Mouse (Mus musculus) forebrain, embryonic 16.5 days (tissue): ENCODE data around the gene Gsta2. TPM values are rescaled to one million over a fixed set of nuclear protein-coding genes. Genes with fewer than 3 reads are reported as not detected.

Source experiments
- ATAC-seq: fragments of 200-750 bp; cut with Nextera tagmentation; 2 replicates; pipeline ENCODE4 v1.8.0; 2017; ENCODE audit warnings: mild to moderate bottlenecking, moderate library complexity
- H3K27ac ChIP-seq: fragments of 300-500 bp; sonication (generic); 2 replicates; pipeline ENCODE4 v1.5.1; 2014; ENCODE audit warnings: low read length, control low read depth
- H3K27me3 ChIP-seq: fragments of 300-500 bp; sonication (generic); replicated peaks from 2 replicates; pipeline ENCODE4 v1.6.1; 2014; ENCODE audit warnings: low read length; ENCODE audit not compliant: control insufficient read depth, insufficient read depth
- H3K36me3 ChIP-seq: fragments of 300-500 bp; sonication (generic); 2 replicates; pipeline ENCODE4 v1.6.1; 2014; ENCODE audit not compliant: control insufficient read depth, insufficient read depth
- H3K4me1 ChIP-seq: fragments of 300-500 bp; sonication (generic); replicated peaks from 2 replicates; pipeline ENCODE4 v1.6.1; 2014; ENCODE audit warnings: low read length; ENCODE audit not compliant: control insufficient read depth, insufficient read depth
- H3K4me2 ChIP-seq: fragments of 300-500 bp; sonication (generic); 2 replicates; pipeline ENCODE4 v1.6.1; 2014; ENCODE audit warnings: mild to moderate bottlenecking, low read length, control low read depth
- H3K4me3 ChIP-seq: fragments of 300-500 bp; sonication (generic); replicated peaks from 2 replicates; pipeline ENCODE4 v1.5.1; 2014; ENCODE audit warnings: mild to moderate bottlenecking, low read length, control low read depth
- H3K9ac ChIP-seq: fragments of 300-500 bp; sonication (generic); replicated peaks from 2 replicates; pipeline ENCODE4 v1.6.1; 2014; ENCODE audit warnings: low read depth, low read length, control low read depth
- H3K9me3 ChIP-seq: fragments of 300-500 bp; sonication (generic); 2 replicates; pipeline ENCODE4 v1.6.1; 2016; ENCODE audit warnings: low read length; ENCODE audit not compliant: control insufficient read depth
- WGBS: fragments of 180-500 bp; shearing (Covaris S2); extraction: QIAGEN DNeasy Blood & Tissue Kit; methylation state at CpG from one replicate; pipeline ENCODE4 v1.1.7; 2014; 5-methylcytosine and 5-hydroxymethylcytosine counted together
- polyA plus RNA-seq: library from polyadenylated mRNA; unstranded; fragments of >200 nt; fragmentation: Nextera tagmentation; extraction: Ambion mirVana; gene quantifications from 2 replicates; pipeline ENCODE4 v1.2.1, GENCODE M21; 2015

The Gsta2 gene
- polyA plus RNA-seq, 1 experiment from 2014 or later = not detected

- Histone ChIP-seq H3K9me3 (no peaks in the 10 kb centered on the region), H3K27me3 (no peaks in the 10 kb centered on the region), H3K4me1 (no peaks in the 10 kb centered on the region), H3K36me3 (no peaks in the 10 kb centered on the region), H3K27ac (no peak overlapping the region), H3K4me3 (no peak overlapping the region), H3K4me2 (no peak overlapping the region), H3K9ac (no peak overlapping the region)
- WGBS = 92% methylated on average over 7 of the region's 7 CpGs
- ATAC-seq = no peak
Measured at GRCm38 (mm10) chr9:78386947-78387346, 31.4 kb upstream of the Gsta2 start.

GRCm38 (mm10) chr9:78385893-78386292 is 30.3 kb upstream of the Gsta2 start:
- Histone ChIP-seq H3K9ac (no peak overlapping the region), H3K27ac (no peak overlapping the region), H3K4me1 (no peaks in the 10 kb centered on the region), H3K9me3 (no peaks in the 10 kb centered on the region), H3K4me3 (no peak overlapping the region), H3K27me3 (no peaks in the 10 kb centered on the region), H3K36me3 (no peaks in the 10 kb centered on the region), H3K4me2 (no peak overlapping the region)
- no peak for ATAC-seq
- 45% methylated on average over 3 of the region's 3 CpGs for whole genome bisulfite sequencing

GRCm38 (mm10) chr9:78378113-78378785 is 22.7 kb upstream of the Gsta2 start, which contains the start of gene Ooep:
Gene Ooep, minus strand, starts transcription at chr9:78378725.
- peak; percentile 97 for ATAC-seq
- WGBS = under 1% methylated on average over 18 of the region's 23 CpGs
- Histone ChIP-seq H3K4me1 (peaks cover 14% of the 10 kb centered on the region), H3K27ac (no peak within 1 kb of the TSS), H3K9me3 (no peaks in the 10 kb centered on the region), H3K36me3 (no peaks in the 10 kb centered on the region), H3K27me3 (no peaks in the 10 kb centered on the region), H3K9ac (peak within 1 kb of the TSS; percentile 58), H3K4me2 (peak within 1 kb of the TSS; percentile 80), H3K4me3 (peak within 1 kb of the TSS; percentile 42)

DNA sequence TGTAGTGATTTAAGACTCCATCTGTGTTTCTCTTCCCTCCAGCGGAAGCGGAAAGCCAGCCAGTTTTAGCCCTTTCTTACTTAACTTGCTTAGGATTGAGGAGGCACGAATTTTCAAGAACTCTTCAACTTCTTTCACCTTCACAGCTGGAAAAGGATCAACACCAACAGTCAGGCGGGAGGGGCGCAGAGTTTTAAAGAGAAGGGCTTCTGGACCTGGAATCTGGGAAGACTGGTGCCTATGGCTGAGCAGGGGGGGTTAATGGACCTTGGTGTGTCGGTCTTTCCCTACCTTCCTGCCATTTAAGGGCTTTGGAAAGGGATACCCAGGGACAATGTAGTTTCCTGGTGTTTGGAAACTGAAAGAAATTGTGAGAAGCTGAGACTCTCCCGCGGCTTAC is 22.0 kb upstream of the Gsta2 start:
- Histone ChIP-seq H3K4me1 (peaks cover 14% of the 10 kb centered on the region), H3K27me3 (no peaks in the 10 kb centered on the region), H3K9ac (peak overlapping the region; percentile 58), H3K4me3 (peak overlapping the region; percentile 42), H3K27ac (no peak overlapping the region), H3K36me3 (no peaks in the 10 kb centered on the region), H3K9me3 (no peaks in the 10 kb centered on the region), H3K4me2 (peak overlapping the region; percentile 80)
- ATAC-seq = no peak
- 18% methylated on average over 8 of the region's 8 CpGs for WGBS

DNA sequence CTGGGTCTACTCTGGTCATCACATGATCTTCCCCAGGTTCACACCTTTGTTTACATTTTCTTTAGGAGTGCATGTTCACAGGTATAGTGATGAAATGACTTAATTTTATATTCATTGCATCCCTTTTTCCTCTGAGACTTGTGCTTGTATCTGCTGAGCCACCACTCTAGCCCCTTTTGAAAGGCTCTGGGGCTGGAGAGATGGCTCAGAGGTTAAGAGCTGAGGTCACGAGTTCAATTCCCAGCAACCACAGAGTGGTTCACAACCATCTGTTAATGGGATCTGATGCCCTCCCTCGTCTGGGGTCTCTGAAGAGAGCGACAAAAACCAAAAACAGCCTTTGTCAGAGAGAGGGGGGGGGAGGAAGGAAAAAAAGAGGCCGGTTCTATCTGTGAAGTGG is 19.9 kb upstream of the Gsta2 start:
- no peaks in the 10 kb centered on the region for H3K9me3 ChIP-seq
- no peak for ATAC-seq
- H3K27me3 ChIP-seq = no peaks in the 10 kb centered on the region
- no peak overlapping the region for H3K4me2 ChIP-seq
- H3K4me3 ChIP-seq = no peak overlapping the region
- 86% methylated on average over 4 of the region's 4 CpGs for WGBS
- H3K9ac ChIP-seq = no peak overlapping the region
- no peaks in the 10 kb centered on the region for H3K36me3 ChIP-seq
- peaks cover 14% of the 10 kb centered on the region for H3K4me1 ChIP-seq
- no peak overlapping the region for H3K27ac ChIP-seq

GRCm38 (mm10) chr9:78374885-78375389 is 19.3 kb upstream of the Gsta2 start:
- no peak overlapping the region for H3K9ac ChIP-seq
- 76% methylated on average over 1 of the region's 1 CpGs for WGBS
- H3K4me3 ChIP-seq = no peak overlapping the region
- no peak overlapping the region for H3K27ac ChIP-seq
- H3K9me3 ChIP-seq = no peaks in the 10 kb centered on the region
- no peak overlapping the region for H3K4me2 ChIP-seq
- no peaks in the 10 kb centered on the region for H3K36me3 ChIP-seq
- ATAC-seq = no peak
- H3K27me3 ChIP-seq = no peaks in the 10 kb centered on the region
- H3K4me1 ChIP-seq = peaks cover 14% of the 10 kb centered on the region

DNA sequence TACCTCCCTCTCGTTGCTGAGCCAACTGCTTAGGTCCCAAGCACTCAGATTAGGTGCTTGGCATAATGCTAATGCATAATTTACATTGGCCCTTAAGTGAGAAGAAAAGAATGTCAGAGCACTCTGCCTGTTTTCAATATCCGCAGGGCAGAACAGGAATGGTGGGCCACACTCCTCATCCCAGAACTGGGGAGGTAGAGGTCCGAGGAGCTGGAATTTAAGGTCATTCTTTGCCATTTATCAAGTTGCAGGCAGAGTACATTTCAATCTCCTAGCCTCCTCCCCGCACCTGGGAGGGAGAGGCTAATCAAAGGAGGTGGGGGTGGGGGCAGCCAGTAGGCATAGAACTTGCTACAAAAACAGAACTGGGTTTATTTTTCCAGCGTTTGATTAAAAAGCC is 18.8 kb upstream of the Gsta2 start:
- ATAC-seq = no peak
- Histone ChIP-seq H3K9me3 (no peaks in the 10 kb centered on the region), H3K27me3 (no peaks in the 10 kb centered on the region), H3K4me2 (no peak overlapping the region), H3K27ac (no peak overlapping the region), H3K4me1 (peaks cover 14% of the 10 kb centered on the region), H3K4me3 (no peak overlapping the region), H3K36me3 (no peaks in the 10 kb centered on the region), H3K9ac (no peak overlapping the region)
- 64% methylated on average over 5 of the region's 5 CpGs for WGBS

GRCm38 (mm10) chr9:78372827-78373504 is 17.4 kb upstream of the Gsta2 start:
- Histone ChIP-seq H3K36me3 (no peaks in the 10 kb centered on the region), H3K4me1 (peaks cover 6% of the 10 kb centered on the region), H3K4me3 (no peak overlapping the region), H3K4me2 (no peak overlapping the region), H3K9ac (no peak overlapping the region), H3K27me3 (no peaks in the 10 kb centered on the region), H3K9me3 (no peaks in the 10 kb centered on the region), H3K27ac (no peak overlapping the region)
- ATAC-seq = no peak
- 86% methylated on average over 10 of the region's 10 CpGs for WGBS

DNA sequence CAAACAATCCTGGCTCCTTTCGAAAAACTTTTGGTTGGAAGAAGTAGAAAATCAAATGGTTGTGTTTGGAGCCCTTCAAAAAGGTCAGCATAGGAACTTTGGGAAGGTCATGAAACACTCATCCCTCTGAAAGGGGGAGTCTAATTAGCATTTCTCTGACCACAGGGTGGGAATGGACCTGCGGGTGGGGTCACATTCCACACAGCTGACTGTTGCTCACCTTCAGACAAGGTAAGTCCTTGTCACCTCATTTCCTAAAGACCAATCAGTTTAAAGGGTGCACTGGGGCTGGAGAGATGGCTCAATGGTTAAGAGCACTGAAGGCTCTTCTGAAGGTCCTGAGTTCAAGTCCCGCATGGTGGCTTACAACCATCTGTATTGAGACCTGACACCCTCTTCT is 15.9 kb upstream of the Gsta2 start:
- no peaks in the 10 kb centered on the region for H3K27me3 ChIP-seq
- H3K36me3 ChIP-seq = no peaks in the 10 kb centered on the region
- H3K9ac ChIP-seq = no peak overlapping the region
- H3K4me2 ChIP-seq = no peak overlapping the region
- no peaks in the 10 kb centered on the region for H3K4me1 ChIP-seq
- no peaks in the 10 kb centered on the region for H3K9me3 ChIP-seq
- no peak overlapping the region for H3K27ac ChIP-seq
- ATAC-seq = no peak
- WGBS = 98% methylated on average over 3 of the region's 3 CpGs
- H3K4me3 ChIP-seq = no peak overlapping the region
